Mouse (Mus musculus): ENCODE measurements around the gene Ggct. TPM values are rescaled to one million over a fixed set of nuclear protein-coding genes. Genes with fewer than 3 reads are reported as not detected.
A peak's percentile ranks its signal among the peaks of the same experiment; 100 is the strongest.

Gene Ggct
- polyA plus RNA-seq, 1 experiment from 2014 or later = 2.9 TPM

DNA sequence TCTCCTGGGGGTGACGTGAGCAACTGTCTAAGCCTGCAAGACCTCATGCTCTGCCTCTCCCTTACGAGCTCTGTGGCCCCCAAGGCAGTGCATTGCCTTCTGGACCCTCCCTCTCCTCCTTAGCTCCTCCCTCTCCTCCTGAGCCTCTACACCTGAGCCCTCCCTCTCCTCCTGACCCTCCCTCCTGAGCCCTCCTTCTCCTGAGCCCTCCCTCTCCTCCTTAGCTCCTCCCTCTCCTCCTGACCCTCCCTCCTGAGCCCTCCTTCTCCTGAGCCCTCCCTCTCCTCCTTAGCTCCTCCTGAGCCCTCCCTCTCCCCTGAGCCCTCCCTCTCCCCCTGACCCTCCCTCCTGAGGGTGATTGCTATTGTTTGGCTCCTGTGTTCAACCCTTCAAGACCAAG lies 25.7 kb upstream of the Ggct start:
- no peak overlapping the region for H3K27ac ChIP-seq (ENCODE audit: low read length)
- ATAC-seq (ENCODE audit: low read depth) = no peak
- no peak overlapping the region for H3K9ac ChIP-seq (ENCODE audit: low read depth, low read length)
- WGBS (ENCODE audit: insufficient replicate concordance) = 53% methylated on average over 2 of the region's 2 CpGs
- H3K4me2 ChIP-seq (ENCODE audit: low read depth, low read length) = no peak overlapping the region
- H3K27me3 ChIP-seq (ENCODE audit: control insufficient read depth, insufficient read depth, low read depth, low read length) = no peaks in the 10 kb centered on the region
- no peaks in the 10 kb centered on the region for H3K9me3 ChIP-seq (replicated peaks; ENCODE audit: control insufficient read depth, low read length)
- H3K4me3 ChIP-seq (ENCODE audit: low read depth, low read length) = no peak overlapping the region
- no peaks in the 10 kb centered on the region; the same call in none of the 2 replicates for H3K4me1 ChIP-seq (ENCODE audit: control insufficient read depth, low read depth, low read length)
- H3K36me3 ChIP-seq (ENCODE audit: control insufficient read depth, insufficient read depth) = no peaks in the 10 kb centered on the region

GRCm38 (mm10) chr6:55016710-55017583 lies 24.2 kb upstream of the Ggct start:
- ATAC-seq (ENCODE audit: low read depth) = no peak
- H3K9me3 ChIP-seq (replicated peaks; ENCODE audit: control insufficient read depth, low read length) = no peaks in the 10 kb centered on the region
- H3K4me2 ChIP-seq (ENCODE audit: low read depth, low read length) = 0 out of 2 replicates have a peak overlapping the region, but pooled peaks have one; percentile 25
- no peak overlapping the region for H3K4me3 ChIP-seq (ENCODE audit: low read depth, low read length)
- no peak overlapping the region for H3K27ac ChIP-seq (ENCODE audit: low read length)
- no peak overlapping the region for H3K9ac ChIP-seq (ENCODE audit: low read depth, low read length)
- no peaks in the 10 kb centered on the region for H3K27me3 ChIP-seq (ENCODE audit: control insufficient read depth, insufficient read depth, low read depth, low read length)
- no peaks in the 10 kb centered on the region; the same call in none of the 2 replicates for H3K4me1 ChIP-seq (ENCODE audit: control insufficient read depth, low read depth, low read length)
- WGBS (ENCODE audit: insufficient replicate concordance) = 20% methylated on average over 15 of the region's 15 CpGs
- H3K36me3 ChIP-seq (ENCODE audit: control insufficient read depth, insufficient read depth) = no peaks in the 10 kb centered on the region

DNA sequence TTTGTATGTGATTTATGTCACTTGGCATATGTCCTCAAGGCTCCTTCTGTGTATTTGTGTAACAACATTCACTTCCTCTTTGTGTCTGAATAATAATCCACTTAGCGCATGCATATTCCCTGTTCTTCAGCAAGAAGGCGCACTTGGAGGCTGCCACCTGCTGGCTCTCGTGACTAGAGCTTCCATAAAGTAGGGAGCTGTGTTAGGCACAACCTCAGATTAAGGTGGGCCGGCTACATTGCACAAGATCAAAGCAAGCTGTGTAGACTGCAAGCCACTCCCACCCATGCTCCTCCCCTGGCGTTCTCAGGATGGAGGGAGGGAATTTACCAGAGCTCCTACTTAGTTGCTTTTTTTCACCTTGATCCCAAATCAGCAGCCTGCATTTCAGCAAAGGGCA lies 23.5 kb upstream of the Ggct start:
- no peak overlapping the region for H3K4me2 ChIP-seq (ENCODE audit: low read depth, low read length)
- no peak overlapping the region for H3K9ac ChIP-seq (ENCODE audit: low read depth, low read length)
- WGBS (ENCODE audit: insufficient replicate concordance) = 9% methylated on average over 5 of the region's 5 CpGs
- no peak overlapping the region for H3K4me3 ChIP-seq (ENCODE audit: low read depth, low read length)
- H3K27ac ChIP-seq (ENCODE audit: low read length) = no peak overlapping the region
- no peaks in the 10 kb centered on the region for H3K9me3 ChIP-seq (replicated peaks; ENCODE audit: control insufficient read depth, low read length)
- no peaks in the 10 kb centered on the region for H3K27me3 ChIP-seq (ENCODE audit: control insufficient read depth, insufficient read depth, low read depth, low read length)
- H3K36me3 ChIP-seq (ENCODE audit: control insufficient read depth, insufficient read depth) = no peaks in the 10 kb centered on the region
- H3K4me1 ChIP-seq (ENCODE audit: control insufficient read depth, low read depth, low read length) = no peaks in the 10 kb centered on the region; the same call in none of the 2 replicates
- no peak for ATAC-seq (ENCODE audit: low read depth)

GRCm38 (mm10) chr6:55014184-55014583 lies 21.4 kb upstream of the Ggct start:
- ATAC-seq (ENCODE audit: low read depth) = no peak
- H3K27me3 ChIP-seq (ENCODE audit: control insufficient read depth, insufficient read depth, low read depth, low read length) = no peaks in the 10 kb centered on the region
- no peaks in the 10 kb centered on the region for H3K36me3 ChIP-seq (ENCODE audit: control insufficient read depth, insufficient read depth)
- H3K4me1 ChIP-seq (ENCODE audit: control insufficient read depth, low read depth, low read length) = no peaks in the 10 kb centered on the region; the same call in none of the 2 replicates
- WGBS (ENCODE audit: insufficient replicate concordance) = 63% methylated on average over 3 of the region's 3 CpGs
- H3K4me2 ChIP-seq (ENCODE audit: low read depth, low read length) = no peak overlapping the region
- no peak overlapping the region for H3K9ac ChIP-seq (ENCODE audit: low read depth, low read length)
- no peak overlapping the region for H3K27ac ChIP-seq (ENCODE audit: low read length)
- no peak overlapping the region for H3K4me3 ChIP-seq (ENCODE audit: low read depth, low read length)
- no peaks in the 10 kb centered on the region for H3K9me3 ChIP-seq (replicated peaks; ENCODE audit: control insufficient read depth, low read length)

GRCm38 (mm10) chr6:55012516-55012915 lies 19.8 kb upstream of the Ggct start:
- H3K9me3 ChIP-seq (replicated peaks; ENCODE audit: control insufficient read depth, low read length) = no peaks in the 10 kb centered on the region
- H3K4me2 ChIP-seq (ENCODE audit: low read depth, low read length) = no peak overlapping the region
- no peak for ATAC-seq (ENCODE audit: low read depth)
- no peaks in the 10 kb centered on the region for H3K36me3 ChIP-seq (ENCODE audit: control insufficient read depth, insufficient read depth)
- no peak overlapping the region for H3K27ac ChIP-seq (ENCODE audit: low read length)
- no peak overlapping the region for H3K9ac ChIP-seq (ENCODE audit: low read depth, low read length)
- 62% methylated on average over 7 of the region's 7 CpGs for WGBS (ENCODE audit: insufficient replicate concordance)
- no peaks in the 10 kb centered on the region; the same call in none of the 2 replicates for H3K4me1 ChIP-seq (ENCODE audit: control insufficient read depth, low read depth, low read length)
- H3K4me3 ChIP-seq (ENCODE audit: low read depth, low read length) = no peak overlapping the region
- H3K27me3 ChIP-seq (ENCODE audit: control insufficient read depth, insufficient read depth, low read depth, low read length) = no peaks in the 10 kb centered on the region

DNA sequence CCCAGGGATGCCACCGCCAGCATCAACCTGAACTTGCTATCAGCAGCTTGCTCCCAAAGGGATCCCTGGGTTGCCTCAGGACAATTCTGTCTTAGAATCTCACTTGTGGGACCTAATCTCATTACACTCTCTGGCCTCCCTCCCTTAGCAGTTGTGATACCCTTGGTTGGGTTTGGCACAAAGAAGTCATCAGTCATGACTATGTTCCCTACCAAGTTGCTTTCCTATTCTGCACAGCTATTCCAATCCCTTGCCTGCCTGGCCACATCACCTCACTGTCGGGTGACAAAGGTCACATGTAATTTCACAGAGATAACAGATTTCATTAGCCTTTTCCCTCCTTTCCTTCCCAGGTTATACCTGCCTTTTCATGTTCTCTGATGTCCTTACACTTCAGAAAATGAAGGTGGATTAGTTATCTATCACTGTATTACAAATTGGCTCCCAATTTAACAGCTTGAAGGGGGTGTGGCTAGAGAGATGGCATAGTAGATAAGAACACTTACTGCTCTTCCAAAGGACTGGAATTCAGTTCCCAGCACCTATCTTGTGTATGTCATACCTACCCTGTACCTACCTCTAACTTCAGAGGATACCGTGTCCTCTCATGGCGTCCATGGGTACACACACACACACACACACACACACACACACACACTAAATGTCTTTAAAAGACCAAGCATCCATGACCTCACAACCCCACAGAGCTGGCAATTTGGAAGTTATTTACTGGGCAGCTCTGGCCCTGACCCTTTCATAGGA lies 17.8 kb upstream of the Ggct start:
- Histone ChIP-seq H3K9me3 (replicated peaks; ENCODE audit: control insufficient read depth, low read length) (no peaks in the 10 kb centered on the region), H3K36me3 (ENCODE audit: control insufficient read depth, insufficient read depth) (no peaks in the 10 kb centered on the region), H3K4me3 (ENCODE audit: low read depth, low read length) (no peak overlapping the region), H3K4me2 (ENCODE audit: low read depth, low read length) (no peak overlapping the region), H3K9ac (ENCODE audit: low read depth, low read length) (no peak overlapping the region), H3K4me1 (ENCODE audit: control insufficient read depth, low read depth, low read length) (no peaks in the 10 kb centered on the region), H3K27me3 (ENCODE audit: control insufficient read depth, insufficient read depth, low read depth, low read length) (no peaks in the 10 kb centered on the region), H3K27ac (ENCODE audit: low read length) (no peak overlapping the region)
- ATAC-seq (ENCODE audit: low read depth) = no peak
- 68% methylated on average over 4 of the region's 4 CpGs for WGBS (ENCODE audit: insufficient replicate concordance)

GRCm38 (mm10) chr6:55009391-55010230 lies 16.9 kb upstream of the Ggct start:
- no peaks in the 10 kb centered on the region for H3K27me3 ChIP-seq (ENCODE audit: control insufficient read depth, insufficient read depth, low read depth, low read length)
- no peak overlapping the region for H3K4me3 ChIP-seq (ENCODE audit: low read depth, low read length)
- H3K27ac ChIP-seq (ENCODE audit: low read length) = no peak overlapping the region
- ATAC-seq (ENCODE audit: low read depth) = no peak
- no peaks in the 10 kb centered on the region for H3K4me1 ChIP-seq (ENCODE audit: control insufficient read depth, low read depth, low read length)
- H3K9ac ChIP-seq (ENCODE audit: low read depth, low read length) = no peak overlapping the region
- no peak overlapping the region for H3K4me2 ChIP-seq (ENCODE audit: low read depth, low read length)
- 48% methylated on average over 16 of the region's 16 CpGs for WGBS (ENCODE audit: insufficient replicate concordance)
- H3K36me3 ChIP-seq (ENCODE audit: control insufficient read depth, insufficient read depth) = no peaks in the 10 kb centered on the region
- H3K9me3 ChIP-seq (replicated peaks; ENCODE audit: control insufficient read depth, low read length) = no peaks in the 10 kb centered on the region

- WGBS (ENCODE audit: insufficient replicate concordance) = 65% methylated on average over 8 of the region's 8 CpGs
- no peak overlapping the region for H3K27ac ChIP-seq (ENCODE audit: low read length)
- no peak for ATAC-seq (ENCODE audit: low read depth)
- no peaks in the 10 kb centered on the region for H3K27me3 ChIP-seq (ENCODE audit: control insufficient read depth, insufficient read depth, low read depth, low read length)
- no peaks in the 10 kb centered on the region for H3K4me1 ChIP-seq (ENCODE audit: control insufficient read depth, low read depth, low read length)
- H3K9me3 ChIP-seq (replicated peaks; ENCODE audit: control insufficient read depth, low read length) = no peaks in the 10 kb centered on the region
- H3K4me3 ChIP-seq (ENCODE audit: low read depth, low read length) = no peak overlapping the region
- H3K9ac ChIP-seq (ENCODE audit: low read depth, low read length) = no peak overlapping the region
- no peaks in the 10 kb centered on the region for H3K36me3 ChIP-seq (ENCODE audit: control insufficient read depth, insufficient read depth)
- no peak overlapping the region for H3K4me2 ChIP-seq (ENCODE audit: low read depth, low read length)
Measured at GRCm38 (mm10) chr6:55008401-55008800, 15.7 kb upstream of the Ggct start.
